Mouse (Mus musculus) heart, postnatal 14 days (tissue): Measurements from ENCODE around the gene Ccdc107. TPM values are rescaled to one million over a fixed set of nuclear protein-coding genes. Genes with fewer than 3 reads are reported as not detected.

Source experiments
- total RNA-seq, 2 experiments: library from RNA; stranded (reverse); gene quantifications; 2 replicates each; pipeline ENCODE4 v1.2.3; 2021

Gene Ccdc107
- total RNA-seq, 2 experiments from 2014 or later, result 25.9 to 27.1 TPM

Other genes with a start within 250 kb of the Ccdc107 start
- under 1 TPM in 1 of 2 experiments, not detected in 1; 0.10 TPM for gene Atp8b5, start 225.7 kb upstream of the Ccdc107 start, total RNA-seq
- gene Rusc2, start 110.9 kb upstream of the Ccdc107 start, total RNA-seq, result 10 to 100 TPM; 43.8 to 51.1 TPM
- gene Fam166b, start 63.8 kb upstream of the Ccdc107 start, total RNA-seq, result under 1 TPM in 1 of 2 experiments, not detected in 1; 0.38 TPM
- gene Tesk1, start 51.0 kb upstream of the Ccdc107 start, total RNA-seq, result 10 to 100 TPM; 32.3 to 35.7 TPM
- under 1 TPM; 0.59 to 0.88 TPM for gene Cd72, start 38.3 kb upstream of the Ccdc107 start, total RNA-seq
- gene Sit1, start 9.2 kb upstream of the Ccdc107 start, total RNA-seq, result 1 to 10 TPM in 1 of 2 experiments, not detected in 1; 1.4 TPM
- 1 to 10 TPM; 1.6 to 2.8 TPM for gene Arhgef39, start 6.8 kb downstream of the Ccdc107 start, total RNA-seq
- under 1 TPM; 0.17 TPM for gene Car9, start 14.1 kb downstream of the Ccdc107 start, total RNA-seq
- gene Tpm2, start 30.9 kb downstream of the Ccdc107 start, total RNA-seq, result 10 to 100 TPM; 34.2 to 38.5 TPM
- 10 to 100 TPM; 47.1 to 49.2 TPM for gene Creb3, start 69.4 kb downstream of the Ccdc107 start, total RNA-seq
- gene Tln1, start 69.8 kb downstream of the Ccdc107 start, total RNA-seq, result 100 to 1,000 TPM; 111 to 135 TPM
- gene Rgp1, start 85.8 kb downstream of the Ccdc107 start, total RNA-seq, result 10 to 100 TPM; 32.3 to 41.6 TPM
- gene Gba2, start 86.0 kb downstream of the Ccdc107 start, total RNA-seq, result 10 to 100 TPM; 14.3 to 14.6 TPM
- not detected for gene Msmp, start 91.6 kb downstream of the Ccdc107 start, total RNA-seq
- 10 to 100 TPM; 40.6 to 43.6 TPM for gene Npr2, start 139.0 kb downstream of the Ccdc107 start, total RNA-seq
- gene Spag8, start 160.7 kb downstream of the Ccdc107 start, total RNA-seq, result under 1 TPM; 0.22 to 0.37 TPM
- 100 to 1,000 TPM; 122 to 128 TPM for gene Hint2, start 163.6 kb downstream of the Ccdc107 start, total RNA-seq
- 10 to 100 TPM; 16.4 TPM for gene Tmem8b, start 176.1 kb downstream of the Ccdc107 start, total RNA-seq
- under 1 TPM; 0.10 to 0.19 TPM for gene Fam221b, start 176.2 kb downstream of the Ccdc107 start, total RNA-seq
- not detected for gene Olfr70, start 207.9 kb downstream of the Ccdc107 start, total RNA-seq
- gene Olfr71, start 217.4 kb downstream of the Ccdc107 start, total RNA-seq, result not detected
- gene Hrct1, start 234.3 kb downstream of the Ccdc107 start, total RNA-seq, result 1 to 10 TPM; 4.7 to 5.1 TPM
- gene Spaar, start 237.1 kb downstream of the Ccdc107 start, total RNA-seq, result 1 to 10 TPM; 5.0 to 6.1 TPM